Mouse (Mus musculus): Measurements from ENCODE around the gene Srsf7. TPM values are rescaled to one million over a fixed set of nuclear protein-coding genes. Genes with fewer than 3 reads are reported as not detected.

Gene Srsf7
- polyA plus RNA-seq (2012; rRNA removed; ENCODE audit: low replicate concordance), result 29.8 and 75.2 TPM in 2 replicates

DNA sequence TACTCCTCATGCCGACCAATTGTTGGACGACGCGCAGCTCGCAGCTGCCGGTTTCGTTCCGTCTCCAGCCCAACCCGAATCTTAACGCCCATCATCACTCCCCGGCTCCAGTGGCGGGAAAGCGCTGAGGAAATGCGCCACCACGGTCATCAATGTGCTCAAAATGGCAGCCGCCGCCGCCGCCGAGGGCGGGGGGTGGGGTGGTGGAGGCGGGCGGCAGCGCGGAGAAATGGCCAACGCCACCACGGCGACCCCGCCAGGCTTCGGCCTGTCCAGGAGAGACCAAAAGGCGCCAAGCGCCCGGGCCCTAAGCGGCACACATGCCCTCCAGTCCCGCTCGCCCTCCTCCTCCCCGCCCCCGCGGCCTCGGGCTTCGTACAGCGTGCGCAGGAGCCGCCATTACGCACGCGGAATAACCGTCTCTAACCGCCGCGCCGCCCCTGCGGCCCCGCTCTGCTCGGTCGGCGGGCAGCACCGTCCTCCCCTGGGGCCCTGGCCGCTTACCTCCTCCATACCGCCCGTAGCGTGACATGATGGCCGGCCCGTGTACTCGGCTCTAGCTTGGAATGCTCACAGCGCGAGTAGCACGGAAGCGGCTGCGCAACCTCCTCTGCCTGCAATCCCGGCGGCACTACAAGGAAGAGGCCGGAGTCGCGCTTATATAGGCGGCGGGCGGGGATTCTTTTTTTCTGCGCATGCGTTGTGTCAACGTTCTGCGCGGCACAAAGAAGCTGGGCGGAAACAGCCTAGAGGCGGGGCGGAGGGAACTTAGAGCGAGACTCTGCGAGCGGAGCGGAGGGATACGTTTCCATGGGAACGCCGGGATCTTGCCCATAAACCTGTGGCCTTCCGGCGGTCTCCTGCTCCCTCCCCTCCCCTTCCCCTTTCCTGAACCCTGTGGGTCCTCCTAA, at the start of gene Srsf7, which contains the start of gene Ttc39d:
TSS of gene Srsf7 (minus strand) at position 637 of the 911 bp plus-strand sequence.
TSS of gene Ttc39d (plus strand) at position 790 of the 911 bp plus-strand sequence.

DNA sequence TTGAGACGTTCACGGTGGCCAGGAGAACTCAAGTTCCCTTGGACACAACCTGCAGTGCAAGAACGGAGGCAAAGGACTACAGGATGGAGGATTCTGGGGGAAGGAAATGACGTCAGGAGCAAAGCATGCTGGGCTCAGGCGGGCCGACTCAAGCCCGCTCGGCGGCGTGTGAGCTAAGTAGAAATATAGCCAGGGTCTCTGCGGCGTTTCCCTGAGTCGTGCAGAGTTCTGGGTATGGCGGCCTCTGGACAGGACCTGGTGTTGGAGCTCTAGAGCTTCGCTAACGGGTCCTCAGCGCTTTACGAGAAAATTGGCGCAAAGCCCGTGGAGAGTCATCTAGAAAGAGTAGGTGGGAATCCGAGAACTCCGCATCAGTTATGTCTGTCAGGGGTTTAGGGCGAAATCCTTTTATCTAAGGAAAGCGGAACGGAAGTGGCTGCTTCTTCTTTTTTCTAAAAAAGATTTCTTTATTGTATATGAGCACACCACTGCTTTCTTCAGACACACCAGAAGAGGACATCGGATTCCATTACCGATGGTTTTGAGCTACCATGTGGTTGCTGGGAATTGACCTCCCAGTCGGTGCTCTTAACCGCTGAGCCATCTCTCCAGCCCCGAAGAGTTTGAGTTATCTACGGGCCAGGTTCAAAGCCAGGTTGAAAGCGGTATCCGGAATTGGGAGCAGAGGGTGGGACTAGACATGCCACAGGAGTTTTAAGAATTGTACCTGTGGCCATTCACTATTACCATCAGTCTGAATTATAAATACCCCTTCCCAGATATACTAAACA, 17.4 kb upstream of the Srsf7 start, which contains the start of gene Gemin6:
TSS of gene Gemin6 (plus strand) at position 116 of the 791 bp plus-strand sequence.

Other genes starting within 250 kb of the Srsf7 start
- 13.5 and 22.0 TPM in 2 replicates for gene Hnrnpll, start 145.0 kb downstream of the Srsf7 start, polyA plus RNA-seq (2012; rRNA removed; ENCODE audit: low replicate concordance)
- gene Galm, start 79.8 kb downstream of the Srsf7 start, polyA plus RNA-seq (2012; rRNA removed; ENCODE audit: low replicate concordance), result 37.4 and 46.1 TPM in 2 replicates
- gene Ttc39d, start 153 bp upstream of the Srsf7 start, polyA plus RNA-seq (2012; rRNA removed; ENCODE audit: low replicate concordance), result 0.04 TPM in 1 of 2 replicates, not detected in the other
- gene Gemin6, start 17.1 kb upstream of the Srsf7 start, polyA plus RNA-seq (2012; rRNA removed; ENCODE audit: low replicate concordance), result 3.4 and 4.7 TPM in 2 replicates
- 4.3 and 7.4 TPM in 2 replicates for gene Morn2, start 82.9 kb upstream of the Srsf7 start, polyA plus RNA-seq (2012; rRNA removed; ENCODE audit: low replicate concordance)
- 7.9 and 13.7 TPM in 2 replicates for gene Dhx57, start 83.2 kb upstream of the Srsf7 start, polyA plus RNA-seq (2012; rRNA removed; ENCODE audit: low replicate concordance)
- gene Arhgef33, start 100.1 kb upstream of the Srsf7 start, polyA plus RNA-seq (2012; rRNA removed; ENCODE audit: low replicate concordance), result 0.23 and 0.81 TPM in 2 replicates
- gene Gm10190, start 166.2 kb upstream of the Srsf7 start, polyA plus RNA-seq (2012; rRNA removed; ENCODE audit: low replicate concordance), result not detected in 2 replicates

Measured in subcutaneous adipose tissue, adult 2 months (tissue).